Mouse (Mus musculus) forebrain, embryonic 12.5 days (tissue): ENCODE measurements around the gene Tctn1. TPM values are rescaled to one million over a fixed set of nuclear protein-coding genes. Genes with fewer than 3 reads are reported as not detected.

Experiments used
- ATAC-seq: fragments of 200-750 bp; cut with Nextera tagmentation; 2 replicates; pipeline ENCODE4 v1.8.0; 2017; ENCODE audit warnings: moderate TSS enrichment; ENCODE audit not compliant: low FRiP score
- H3K27ac ChIP-seq: fragments of 300-500 bp; sonication (generic); 2 replicates; pipeline ENCODE4 v1.5.1; 2016; ENCODE audit warnings: mild to moderate bottlenecking
- H3K27me3 ChIP-seq: fragments of 300-500 bp; sonication (generic); 2 replicates; pipeline ENCODE4 v1.6.1; 2016; ENCODE audit warnings: mild to moderate bottlenecking
- H3K36me3 ChIP-seq: fragments of 300-500 bp; sonication (generic); replicated peaks from 2 replicates; pipeline ENCODE4 v1.6.1; 2016; ENCODE audit warnings: mild to moderate bottlenecking
- H3K4me1 ChIP-seq: fragments of 300-500 bp; sonication (generic); 2 replicates; pipeline ENCODE4 v1.6.1; 2016
- H3K4me2 ChIP-seq: fragments of 300-500 bp; sonication (generic); 2 replicates; pipeline ENCODE4 v1.6.1; 2016; ENCODE audit warnings: mild to moderate bottlenecking, moderate library complexity
- H3K4me3 ChIP-seq: fragments of 300-500 bp; sonication (generic); replicated peaks from 2 replicates; pipeline ENCODE4 v1.5.1; 2016; ENCODE audit warnings: mild to moderate bottlenecking
- H3K9ac ChIP-seq: fragments of 300-500 bp; sonication (generic); 2 replicates; pipeline ENCODE4 v1.6.1; 2016; ENCODE audit warnings: mild to moderate bottlenecking
- H3K9me3 ChIP-seq: fragments of 300-500 bp; sonication (generic); 2 replicates; pipeline ENCODE4 v1.6.1; 2016
- WGBS: fragments of 180-500 bp; shearing (Covaris S2); methylation state at CpG from one replicate; pipeline ENCODE4 v1.1.7; 2016; 5-methylcytosine and 5-hydroxymethylcytosine counted together
- polyA plus RNA-seq: library from polyadenylated mRNA; unstranded; fragments of >200 nt; fragmentation: Nextera tagmentation; extraction: Ambion mirVana; gene quantifications from 2 replicates; pipeline ENCODE4 v1.2.1, GENCODE M21; 2016

The Tctn1 gene
- polyA plus RNA-seq, 1 experiment from 2014 or later = 5.5 TPM

DNA sequence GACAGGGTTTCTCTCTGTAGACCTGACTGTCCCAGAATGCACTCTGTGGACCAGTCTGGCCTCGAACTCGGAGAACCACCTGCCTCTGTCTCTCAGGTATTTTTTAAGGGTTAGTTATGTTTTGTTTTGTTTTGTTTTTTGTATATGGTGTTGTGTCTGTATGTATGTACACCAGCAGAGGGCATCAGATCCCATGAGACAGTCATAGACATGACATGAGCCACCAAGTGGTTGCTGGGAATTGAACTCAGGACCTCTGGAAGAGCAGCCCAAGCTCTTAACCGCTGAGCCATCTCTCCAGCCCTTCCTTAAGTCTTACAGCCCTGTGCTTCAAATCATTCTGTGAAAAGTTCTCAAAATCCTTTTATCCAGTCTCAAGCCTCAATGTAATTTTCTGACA is 927 bp upstream of the Tctn1 start:
- no peak overlapping the region for H3K4me3 ChIP-seq
- H3K27ac ChIP-seq = no peak overlapping the region
- no peaks in the 10 kb centered on the region for H3K27me3 ChIP-seq
- H3K9me3 ChIP-seq = no peaks in the 10 kb centered on the region
- ATAC-seq = 0 out of 2 replicates have a peak, but pooled peaks have one; percentile 4
- H3K4me2 ChIP-seq = no peak overlapping the region
- H3K4me1 ChIP-seq = peaks cover 28% of the 10 kb centered on the region
- peaks cover 7% of the 10 kb centered on the region; the same call in 1 of the 2 replicates for H3K36me3 ChIP-seq
- no peak overlapping the region for H3K9ac ChIP-seq
- WGBS = 70% methylated on average over 3 of the region's 3 CpGs

DNA sequence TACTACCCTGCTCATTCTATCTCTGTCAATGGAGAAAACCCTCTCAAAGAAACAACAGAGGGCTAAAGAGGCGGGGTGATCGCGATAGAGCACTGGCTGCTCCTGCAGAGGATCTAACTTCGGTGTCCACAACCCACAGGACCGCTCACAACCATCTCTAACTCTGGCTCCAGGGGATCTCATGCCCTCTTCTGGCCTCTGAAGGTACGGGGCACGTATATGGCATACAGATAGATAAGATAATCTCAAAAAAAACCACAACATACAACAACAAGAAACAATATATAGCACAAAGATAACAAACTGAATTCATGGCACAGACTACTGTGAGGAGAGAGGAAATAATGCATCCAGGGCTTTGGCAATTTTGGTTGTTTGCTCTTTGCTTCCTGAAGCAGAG is 2.2 kb downstream of the Tctn1 start:
- Histone ChIP-seq H3K9ac (no peak overlapping the region), H3K4me1 (peaks cover 28% of the 10 kb centered on the region), H3K4me3 (no peak overlapping the region), H3K9me3 (no peaks in the 10 kb centered on the region), H3K27me3 (no peaks in the 10 kb centered on the region), H3K4me2 (no peak overlapping the region), H3K36me3 (peaks cover 29% of the 10 kb centered on the region), H3K27ac (no peak overlapping the region)
- 55% methylated on average over 7 of the region's 7 CpGs for WGBS
- no peak for ATAC-seq

DNA sequence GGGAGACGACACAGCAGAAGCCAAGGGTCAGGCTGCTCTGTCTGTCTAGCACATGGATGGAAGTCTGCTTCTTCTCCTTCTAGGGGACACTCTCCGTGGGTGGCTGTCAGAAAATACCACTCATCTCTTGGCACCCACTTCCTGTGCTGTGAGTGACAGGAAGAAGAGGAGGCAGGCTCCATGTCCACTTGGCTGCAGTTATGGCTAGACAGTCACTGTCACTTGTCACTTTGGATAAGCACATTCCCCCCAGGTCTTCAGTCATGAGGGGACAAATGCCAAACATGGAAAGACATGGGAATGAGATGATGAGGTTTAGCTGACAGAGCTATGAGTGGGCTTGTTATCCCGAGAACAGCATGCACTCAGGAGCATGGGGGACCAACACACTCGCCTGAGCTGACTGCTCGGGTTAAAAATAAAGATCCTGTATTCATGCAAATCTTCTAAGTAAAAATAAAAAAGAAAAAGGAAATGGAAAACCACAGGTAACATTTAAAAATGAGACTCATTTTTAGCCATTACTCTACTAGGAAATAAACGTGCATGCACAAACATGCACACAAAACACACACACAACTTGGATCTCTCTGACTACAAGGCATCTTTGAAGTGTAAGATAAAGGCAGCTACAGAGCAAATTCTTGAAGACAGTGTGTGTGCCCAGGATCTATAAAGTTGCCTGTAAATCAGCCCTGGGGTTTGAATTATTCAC is 6.1 kb downstream of the Tctn1 start:
- no peak overlapping the region for H3K4me2 ChIP-seq
- no peak overlapping the region for H3K27ac ChIP-seq
- 83% methylated on average over 6 of the region's 6 CpGs for WGBS
- peaks cover 22% of the 10 kb centered on the region for H3K4me1 ChIP-seq
- H3K36me3 ChIP-seq = peaks cover 66% of the 10 kb centered on the region
- no peak overlapping the region for H3K9ac ChIP-seq
- no peak overlapping the region for H3K4me3 ChIP-seq
- no peaks in the 10 kb centered on the region for H3K27me3 ChIP-seq
- ATAC-seq = no peak
- no peaks in the 10 kb centered on the region for H3K9me3 ChIP-seq

DNA sequence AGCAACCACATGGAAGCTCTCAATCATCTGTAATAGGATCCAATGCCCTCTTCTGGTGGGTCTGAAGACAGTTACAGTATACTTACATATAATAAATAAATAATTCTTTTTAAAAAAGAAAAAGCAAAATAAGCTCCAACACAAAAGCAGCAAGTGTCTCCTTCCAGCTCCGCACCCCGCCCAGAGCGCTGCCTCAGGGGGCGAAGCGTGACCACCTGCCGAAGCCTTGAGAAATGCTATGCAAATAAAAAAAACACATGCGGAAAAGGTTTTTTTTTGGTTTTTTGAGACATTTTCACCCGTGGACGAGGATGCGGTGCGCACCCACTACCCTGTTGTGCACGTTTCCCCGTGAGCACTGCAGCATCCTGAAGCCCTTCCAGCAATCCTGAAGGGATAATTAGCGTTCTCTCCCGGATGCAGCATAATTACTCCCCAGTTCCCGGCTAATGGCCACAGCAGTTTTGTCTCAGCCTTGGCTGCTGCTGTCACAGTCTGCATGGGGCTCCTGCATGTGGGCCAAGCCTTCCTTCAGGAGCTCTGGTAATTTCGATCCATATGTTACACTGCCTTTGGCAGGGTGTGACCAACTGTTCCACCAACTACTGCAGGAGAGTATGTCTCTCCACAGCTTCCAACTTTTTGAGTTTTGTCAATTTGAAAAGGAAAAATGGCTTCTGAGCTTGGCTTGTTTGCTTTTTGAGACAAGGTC is 12.2 kb downstream of the Tctn1 start:
- no peak overlapping the region for H3K27ac ChIP-seq
- no peaks in the 10 kb centered on the region for H3K27me3 ChIP-seq
- peaks cover 82% of the 10 kb centered on the region for H3K36me3 ChIP-seq
- H3K9ac ChIP-seq = no peak overlapping the region
- H3K4me2 ChIP-seq = no peak overlapping the region
- no peak overlapping the region for H3K4me3 ChIP-seq
- ATAC-seq = no peak
- no peaks in the 10 kb centered on the region for H3K4me1 ChIP-seq
- 78% methylated on average over 17 of the region's 17 CpGs for WGBS
- no peaks in the 10 kb centered on the region for H3K9me3 ChIP-seq

DNA sequence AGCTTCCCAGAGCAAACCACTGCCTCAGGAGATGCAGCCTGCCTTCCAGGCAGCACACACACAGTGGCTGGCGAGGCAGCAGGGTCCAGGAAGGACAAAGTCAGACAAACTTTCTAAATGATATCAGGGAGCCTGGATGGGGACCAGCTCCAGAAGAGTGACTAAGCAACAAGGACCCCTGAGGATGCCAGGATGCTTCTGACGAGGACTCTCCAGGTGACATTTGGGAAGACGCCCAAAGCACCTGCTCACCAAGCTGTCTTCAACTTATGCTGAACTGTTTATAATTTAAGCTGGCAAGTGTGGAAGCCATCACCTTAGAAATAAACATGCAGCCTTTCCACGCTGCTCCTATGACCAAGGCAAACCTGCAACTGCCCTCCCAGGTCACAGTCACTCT is 15.0 kb downstream of the Tctn1 start:
- no peak overlapping the region for H3K9ac ChIP-seq
- WGBS = 88% methylated on average over 4 of the region's 4 CpGs
- ATAC-seq = no peak

DNA sequence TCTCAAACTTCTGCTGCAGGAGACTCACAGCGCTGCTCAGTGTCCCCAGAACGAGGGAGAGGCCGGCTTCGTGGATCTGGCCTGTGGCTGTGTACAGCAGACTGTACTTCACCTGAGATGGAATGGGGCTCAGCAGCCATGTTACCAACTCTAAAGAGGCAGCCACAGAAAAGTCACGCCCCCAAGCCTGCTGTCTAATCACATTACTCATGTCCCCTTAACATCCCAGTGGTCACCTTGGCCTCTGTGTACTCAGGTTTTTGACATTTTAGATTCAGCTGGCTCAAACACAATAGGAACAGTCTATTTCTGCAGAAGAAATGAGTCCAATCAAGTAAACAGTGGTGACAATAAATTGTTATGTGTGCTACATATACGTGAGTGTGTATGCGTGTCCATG is 16.3 kb downstream of the Tctn1 start:
- Histone ChIP-seq H3K27ac (no peak overlapping the region), H3K9ac (no peak overlapping the region), H3K4me1 (peaks cover 22% of the 10 kb centered on the region), H3K9me3 (no peaks in the 10 kb centered on the region), H3K27me3 (no peaks in the 10 kb centered on the region), H3K4me3 (no peak overlapping the region), H3K36me3 (peaks cover 46% of the 10 kb centered on the region), H3K4me2 (no peak overlapping the region)
- 93% methylated on average over 7 of the region's 7 CpGs for WGBS
- no peak for ATAC-seq

More for the DNA sequence above, 15.0 kb downstream of the Tctn1 start:
- H3K9me3 ChIP-seq = no peaks in the 10 kb centered on the region
- H3K4me1 ChIP-seq = peaks cover 13% of the 10 kb centered on the region
- peaks cover 55% of the 10 kb centered on the region for H3K36me3 ChIP-seq
- H3K4me2 ChIP-seq = no peak overlapping the region
- H3K4me3 ChIP-seq = no peak overlapping the region
- no peak overlapping the region for H3K27ac ChIP-seq
- H3K27me3 ChIP-seq = no peaks in the 10 kb centered on the region

DNA sequence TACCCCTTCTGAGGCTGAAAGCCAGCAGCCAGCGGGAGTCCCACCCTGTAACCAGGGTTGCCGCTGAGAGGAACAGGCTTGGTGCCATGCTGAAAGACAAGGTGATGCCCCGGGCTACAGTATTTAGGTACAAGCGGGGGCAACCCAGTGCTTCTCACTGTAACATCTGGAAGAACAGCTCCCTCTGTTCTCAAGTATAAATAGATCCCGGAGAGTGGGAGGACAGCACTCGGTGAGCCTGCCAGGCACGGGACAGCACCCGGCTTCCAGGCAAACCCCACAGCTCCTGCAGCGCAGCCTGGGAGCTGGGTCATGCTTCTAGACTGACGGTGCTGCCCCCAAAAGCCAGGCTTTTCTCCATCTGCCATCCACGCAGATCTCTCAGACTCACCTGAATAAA is 16.7 kb downstream of the Tctn1 start:
- no peak overlapping the region for H3K9ac ChIP-seq
- peaks cover 22% of the 10 kb centered on the region for H3K4me1 ChIP-seq
- H3K9me3 ChIP-seq = no peaks in the 10 kb centered on the region
- no peak for ATAC-seq
- H3K4me3 ChIP-seq = no peak overlapping the region
- no peaks in the 10 kb centered on the region for H3K27me3 ChIP-seq
- peaks cover 42% of the 10 kb centered on the region for H3K36me3 ChIP-seq
- WGBS = 92% methylated on average over 11 of the region's 11 CpGs
- H3K4me2 ChIP-seq = no peak overlapping the region
- H3K27ac ChIP-seq = no peak overlapping the region

DNA sequence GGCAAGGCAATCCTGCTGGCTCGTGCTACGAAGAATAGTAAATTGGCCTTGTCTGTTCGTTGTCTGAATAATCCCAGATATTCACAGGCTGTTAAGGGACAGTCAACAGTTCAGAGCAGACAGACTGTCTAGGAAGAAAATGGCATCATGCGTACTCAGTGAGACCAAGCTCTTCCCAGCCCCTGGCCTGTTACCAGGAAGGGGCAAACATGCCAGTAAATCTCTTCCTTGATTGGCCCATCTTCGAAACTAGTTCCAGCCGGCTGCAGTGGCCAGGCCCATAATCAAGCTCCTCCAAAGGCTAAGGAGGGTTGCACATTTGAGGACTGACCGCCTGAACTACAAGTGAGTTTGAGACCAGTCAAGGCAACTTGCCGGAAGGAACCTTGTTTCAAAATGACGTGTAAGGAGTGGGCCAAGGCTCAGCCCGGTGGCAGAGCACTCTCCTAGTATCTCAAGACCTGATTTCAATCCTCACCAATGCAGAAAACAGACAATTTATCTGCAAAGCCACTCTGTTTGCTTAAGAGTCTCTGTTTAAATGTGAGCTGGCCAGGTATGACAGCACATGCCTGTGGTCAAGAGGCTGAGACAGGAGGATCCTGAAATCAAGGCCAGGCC is 17.6 kb downstream of the Tctn1 start:
- no peak for ATAC-seq
- Histone ChIP-seq H3K36me3 (peaks cover 45% of the 10 kb centered on the region), H3K27me3 (no peaks in the 10 kb centered on the region), H3K27ac (no peak overlapping the region), H3K4me3 (no peak overlapping the region), H3K9ac (no peak overlapping the region), H3K4me1 (peaks cover 22% of the 10 kb centered on the region), H3K4me2 (no peak overlapping the region), H3K9me3 (no peaks in the 10 kb centered on the region)
- WGBS = 85% methylated on average over 10 of the region's 10 CpGs

DNA sequence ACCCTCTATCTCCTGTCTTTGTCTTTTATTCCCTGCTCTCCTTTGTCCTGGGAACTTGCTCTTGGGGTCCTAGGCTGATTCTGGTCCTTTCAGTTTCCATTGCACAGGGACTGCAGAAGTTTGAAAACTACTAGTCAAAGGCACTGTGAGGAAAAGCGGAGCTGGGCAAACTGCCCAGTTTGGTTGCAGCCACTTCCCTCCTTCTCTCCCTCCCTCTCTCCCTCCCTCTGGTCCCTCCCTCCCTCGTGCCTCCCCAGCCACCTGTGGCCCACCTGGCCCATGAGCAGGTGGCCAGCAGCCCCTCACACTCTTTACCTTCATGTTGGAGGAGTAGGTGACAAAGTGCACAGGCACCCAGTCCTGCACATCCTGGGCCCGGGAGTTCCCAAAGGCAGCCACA is 19.1 kb downstream of the Tctn1 start:
- no peaks in the 10 kb centered on the region for H3K27me3 ChIP-seq
- no peak overlapping the region for H3K9ac ChIP-seq
- H3K9me3 ChIP-seq = no peaks in the 10 kb centered on the region
- no peak for ATAC-seq
- peaks cover 22% of the 10 kb centered on the region for H3K4me1 ChIP-seq
- H3K4me3 ChIP-seq = no peak overlapping the region
- peak overlapping the region; percentile 54 for H3K27ac ChIP-seq
- H3K36me3 ChIP-seq = peaks cover 46% of the 10 kb centered on the region
- no peak overlapping the region for H3K4me2 ChIP-seq
- 55% methylated on average over 3 of the region's 3 CpGs for WGBS

DNA sequence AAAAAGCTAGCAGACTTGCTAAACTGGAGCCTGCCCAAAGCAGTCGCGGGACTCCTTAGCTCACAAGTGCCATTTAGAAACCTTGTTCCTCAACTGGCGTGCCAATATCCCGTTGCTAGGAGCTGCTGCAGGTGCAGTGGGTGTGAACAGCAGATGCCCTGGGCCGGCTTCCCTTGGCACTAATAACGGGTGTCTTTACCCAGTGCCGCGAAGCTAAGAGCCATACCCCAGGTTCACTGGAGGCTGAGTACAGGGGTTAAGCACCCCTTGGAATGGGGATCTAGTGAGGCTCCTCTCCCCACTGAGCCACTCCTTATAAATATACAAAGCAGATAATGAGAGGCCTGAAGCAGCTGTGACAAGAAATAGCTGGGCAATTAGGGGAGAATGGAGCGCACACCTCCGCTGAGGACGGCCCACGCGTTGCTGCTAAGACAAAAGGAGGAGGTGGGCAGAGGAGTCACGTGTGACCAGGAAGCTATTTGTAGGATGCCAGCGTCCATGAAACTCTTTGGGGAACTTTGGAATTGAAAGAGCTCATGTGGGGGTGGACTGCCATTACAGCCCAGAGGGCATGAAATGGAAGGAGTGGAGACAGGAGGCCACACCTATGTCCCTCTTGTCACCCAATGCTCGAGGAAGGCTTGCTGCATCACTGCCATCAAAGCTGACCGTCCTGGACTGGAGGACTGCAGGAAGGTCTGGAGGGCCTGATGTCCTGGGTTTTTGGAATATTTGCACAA is 20.3 kb downstream of the Tctn1 start:
- H3K27ac ChIP-seq = peak overlapping the region; percentile 61
- H3K9ac ChIP-seq = no peak overlapping the region
- no peaks in the 10 kb centered on the region for H3K27me3 ChIP-seq
- H3K9me3 ChIP-seq = no peaks in the 10 kb centered on the region
- peaks cover 48% of the 10 kb centered on the region for H3K36me3 ChIP-seq
- 62% methylated on average over 17 of the region's 17 CpGs for WGBS
- no peak overlapping the region for H3K4me3 ChIP-seq
- ATAC-seq = no peak
- H3K4me2 ChIP-seq = peak overlapping the region; percentile 21; the same call in 1 of the 2 replicates
- H3K4me1 ChIP-seq = peaks cover 22% of the 10 kb centered on the region

DNA sequence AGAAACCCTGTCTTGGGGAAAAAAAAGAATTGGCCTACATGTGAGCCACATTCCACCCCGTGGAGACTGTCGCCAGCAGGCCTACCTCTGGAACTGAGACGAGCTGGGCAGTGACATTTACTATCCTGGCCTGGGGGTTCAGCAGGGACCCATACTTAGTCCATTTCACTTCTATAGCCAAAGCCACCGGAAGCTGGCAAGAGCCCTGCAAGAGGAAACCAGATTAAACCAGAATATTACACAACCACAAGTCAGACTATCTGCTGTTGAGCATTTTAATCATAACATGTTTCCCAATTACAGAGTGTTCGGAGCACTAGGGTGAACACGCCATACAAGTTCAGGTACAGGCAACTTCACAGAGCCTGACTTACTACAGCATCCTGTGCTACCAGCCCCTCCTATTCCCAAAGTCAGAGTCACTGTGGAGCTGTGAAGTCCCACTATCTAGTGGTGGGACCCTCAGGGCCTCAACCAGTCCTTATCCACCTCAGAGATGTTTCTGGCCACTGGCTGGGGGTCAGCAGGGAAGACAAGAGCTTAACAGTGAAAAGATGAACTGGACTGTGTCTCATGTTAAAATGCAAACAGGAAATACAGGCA is 21.6 kb downstream of the Tctn1 start:
- Histone ChIP-seq H3K4me1 (peaks cover 22% of the 10 kb centered on the region), H3K27me3 (no peaks in the 10 kb centered on the region), H3K4me2 (no peak overlapping the region), H3K4me3 (no peak overlapping the region), H3K36me3 (peaks cover 35% of the 10 kb centered on the region), H3K9me3 (no peaks in the 10 kb centered on the region), H3K27ac (no peak overlapping the region), H3K9ac (no peak overlapping the region)
- ATAC-seq = no peak
- whole genome bisulfite sequencing = 86% methylated on average over 6 of the region's 6 CpGs

DNA sequence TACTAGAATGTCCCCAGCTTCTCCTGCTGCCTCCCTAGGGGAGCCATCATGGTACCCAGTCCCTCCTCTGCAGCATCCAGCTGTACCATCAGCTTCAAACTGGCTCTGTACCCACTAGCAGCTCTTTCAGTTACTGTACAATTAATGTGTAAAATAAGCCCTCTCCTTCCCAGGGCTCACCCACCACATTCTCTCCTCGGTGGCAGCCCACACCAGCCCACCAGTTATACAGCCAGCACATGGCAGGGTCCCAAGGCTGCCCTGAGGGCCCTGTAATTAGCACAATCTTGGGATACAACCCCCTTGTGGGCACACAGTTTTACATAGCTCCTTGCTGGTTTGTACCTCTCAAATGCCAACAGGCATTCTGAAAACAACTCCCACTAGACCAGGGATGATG is 23.3 kb downstream of the Tctn1 start:
- 79% methylated on average over 1 of the region's 1 CpGs for WGBS
- Histone ChIP-seq H3K36me3 (peaks cover 30% of the 10 kb centered on the region), H3K9me3 (no peaks in the 10 kb centered on the region)

More for the DNA sequence above, 23.3 kb downstream of the Tctn1 start:
- Histone ChIP-seq H3K27me3 (no peaks in the 10 kb centered on the region), H3K27ac (no peak overlapping the region), H3K4me2 (no peak overlapping the region), H3K4me1 (peaks cover 22% of the 10 kb centered on the region), H3K4me3 (no peak overlapping the region), H3K9ac (no peak overlapping the region)
- ATAC-seq = no peak
